Mouse (Mus musculus): ENCODE results near the gene Gemin7. TPM values are rescaled to one million over a fixed set of nuclear protein-coding genes. Genes with fewer than 3 reads are reported as not detected.
"Not testable (repeated sequence)": the region's sequence is repeated elsewhere in the genome, so short reads cannot be mapped to it uniquely, and the experiment has no call there.

Gene Gemin7
- polyA plus RNA-seq (2015; fragmentation: Nextera tagmentation; extraction: Ambion mirVana) = 111 and 131 TPM in 2 replicates

GRCm38 (mm10) chr7:19577141-19577852, at the start of gene Gemin7, which contains the start of gene Zfp296:
Gene Gemin7, minus strand, starts transcription at chr7:19577595.
Gene Zfp296, plus strand, starts transcription at chr7:19577287.
- Histone ChIP-seq H3K4me2 (peak within 1 kb of the TSS; percentile 74), H3K9me3 (replicated peaks) (no peaks in the 10 kb centered on the region), H3K27ac (no peak within 1 kb of the TSS), H3K9ac (peak within 1 kb of the TSS; percentile 25), H3K36me3 (peaks cover 19% of the 10 kb centered on the region), H3K27me3 (peaks cover 32% of the 10 kb centered on the region), H3K4me1 (replicated peaks) (peaks cover 27% of the 10 kb centered on the region), H3K4me3 (peak within 1 kb of the TSS; percentile 44)
- WGBS = under 1% methylated on average over 56 of the region's 56 CpGs
- ATAC-seq (replicated peaks; ENCODE audit: insufficient number of reproducible peaks, insufficient read depth, low FRiP score, low read depth) = no peak

- Histone ChIP-seq H3K4me3 (no peak overlapping the region), H3K9ac (no peak overlapping the region), H3K4me1 (replicated peaks) (peaks cover 14% of the 10 kb centered on the region), H3K36me3 (no peaks in the 10 kb centered on the region), H3K4me2 (no peak overlapping the region), H3K9me3 (replicated peaks) (no peaks in the 10 kb centered on the region), H3K27me3 (peaks cover 8% of the 10 kb centered on the region; the same call in 1 of the 2 replicates), H3K27ac (no peak overlapping the region)
- ATAC-seq (replicated peaks; ENCODE audit: insufficient number of reproducible peaks, insufficient read depth, low FRiP score, low read depth) = no peak
- 58% methylated on average over 2 of the region's 2 CpGs for WGBS
These were observed 46.0 kb upstream of the Gemin7 start for GRCm38 (mm10) chr7:19623433-19623832.

GRCm38 (mm10) chr7:19622241-19622640, 44.8 kb upstream of the Gemin7 start:
- ATAC-seq (replicated peaks; ENCODE audit: insufficient number of reproducible peaks, insufficient read depth, low FRiP score, low read depth) = no peak
- Histone ChIP-seq H3K27ac (no peak overlapping the region), H3K9ac (no peak overlapping the region)

GRCm38 (mm10) chr7:19620811-19621210, 43.4 kb upstream of the Gemin7 start:
- H3K27me3 ChIP-seq = peaks cover 8% of the 10 kb centered on the region; the same call in 1 of the 2 replicates
- no peak overlapping the region for H3K4me2 ChIP-seq
- 91% methylated on average over 7 of the region's 7 CpGs for WGBS
- H3K9ac ChIP-seq = no peak overlapping the region
- H3K27ac ChIP-seq = no peak overlapping the region
- H3K4me3 ChIP-seq = no peak overlapping the region
- no peak for ATAC-seq (replicated peaks; ENCODE audit: insufficient number of reproducible peaks, insufficient read depth, low FRiP score, low read depth)
- H3K36me3 ChIP-seq = no peaks in the 10 kb centered on the region
- H3K4me1 ChIP-seq (replicated peaks) = peaks cover 6% of the 10 kb centered on the region
- H3K9me3 ChIP-seq (replicated peaks) = no peaks in the 10 kb centered on the region

More at GRCm38 (mm10) chr7:19622241-19622640, 44.8 kb upstream of the Gemin7 start:
- peaks cover 6% of the 10 kb centered on the region for H3K4me1 ChIP-seq (replicated peaks)
- H3K9me3 ChIP-seq (replicated peaks) = no peaks in the 10 kb centered on the region
- H3K4me2 ChIP-seq = no peak overlapping the region
- 35% methylated on average over 6 of the region's 6 CpGs for WGBS
- no peak overlapping the region for H3K4me3 ChIP-seq
- H3K36me3 ChIP-seq = no peaks in the 10 kb centered on the region
- peaks cover 8% of the 10 kb centered on the region; the same call in 1 of the 2 replicates for H3K27me3 ChIP-seq

GRCm38 (mm10) chr7:19619004-19619801, 41.8 kb upstream of the Gemin7 start:
- Histone ChIP-seq H3K27me3 (peaks cover 8% of the 10 kb centered on the region; the same call in 1 of the 2 replicates), H3K9ac (peak overlapping the region; percentile 44), H3K4me3 (peak overlapping the region; percentile 38), H3K4me1 (replicated peaks) (peaks cover 6% of the 10 kb centered on the region), H3K9me3 (replicated peaks) (no peaks in the 10 kb centered on the region), H3K36me3 (no peaks in the 10 kb centered on the region), H3K4me2 (peak overlapping the region; percentile 68), H3K27ac (no peak overlapping the region)
- 10% methylated on average over 35 of the region's 35 CpGs for WGBS
- peak; percentile 68 for ATAC-seq (replicated peaks; ENCODE audit: insufficient number of reproducible peaks, insufficient read depth, low FRiP score, low read depth)

GRCm38 (mm10) chr7:19615036-19615577, 37.7 kb upstream of the Gemin7 start:
- Histone ChIP-seq H3K27ac (no peak overlapping the region), H3K4me1 (replicated peaks) (peaks cover 6% of the 10 kb centered on the region), H3K4me3 (no peak overlapping the region), H3K36me3 (no peaks in the 10 kb centered on the region), H3K4me2 (no peak overlapping the region), H3K9ac (no peak overlapping the region), H3K9me3 (replicated peaks) (no peaks in the 10 kb centered on the region), H3K27me3 (peaks cover 5% of the 10 kb centered on the region; the same call in 1 of the 2 replicates)
- no peak for ATAC-seq (replicated peaks; ENCODE audit: insufficient number of reproducible peaks, insufficient read depth, low FRiP score, low read depth)
- 88% methylated on average over 12 of the region's 12 CpGs for WGBS

GRCm38 (mm10) chr7:19610969-19611368, 33.6 kb upstream of the Gemin7 start:
- no peak overlapping the region for H3K4me3 ChIP-seq
- H3K4me2 ChIP-seq = no peak overlapping the region
- H3K27me3 ChIP-seq = no peaks in the 10 kb centered on the region
- H3K27ac ChIP-seq = no peak overlapping the region
- ATAC-seq (replicated peaks; ENCODE audit: insufficient number of reproducible peaks, insufficient read depth, low FRiP score, low read depth) = no peak
- no peaks in the 10 kb centered on the region for H3K9me3 ChIP-seq (replicated peaks)
- no peak overlapping the region for H3K9ac ChIP-seq
- H3K4me1 ChIP-seq (replicated peaks) = no peaks in the 10 kb centered on the region
- 80% methylated on average over 5 of the region's 5 CpGs for WGBS
- no peaks in the 10 kb centered on the region for H3K36me3 ChIP-seq

GRCm38 (mm10) chr7:19609641-19610332, 32.4 kb upstream of the Gemin7 start:
- Histone ChIP-seq H3K9ac (no peak overlapping the region), H3K27me3 (no peaks in the 10 kb centered on the region), H3K4me3 (no peak overlapping the region), H3K27ac (no peak overlapping the region), H3K4me2 (no peak overlapping the region), H3K4me1 (replicated peaks) (no peaks in the 10 kb centered on the region), H3K9me3 (replicated peaks) (no peaks in the 10 kb centered on the region), H3K36me3 (no peaks in the 10 kb centered on the region)
- WGBS = 87% methylated on average over 12 of the region's 12 CpGs
- ATAC-seq (replicated peaks; ENCODE audit: insufficient number of reproducible peaks, insufficient read depth, low FRiP score, low read depth) = no peak

GRCm38 (mm10) chr7:19607291-19607690, 29.9 kb upstream of the Gemin7 start:
- H3K27ac ChIP-seq = no peak overlapping the region
- 79% methylated on average over 5 of the region's 5 CpGs for WGBS
- no peak for ATAC-seq (replicated peaks; ENCODE audit: insufficient number of reproducible peaks, insufficient read depth, low FRiP score, low read depth)

GRCm38 (mm10) chr7:19604606-19605214, 27.3 kb upstream of the Gemin7 start:
- H3K27ac ChIP-seq; H3K9me3 ChIP-seq (replicated peaks); H3K9ac ChIP-seq; H3K27me3 ChIP-seq; ATAC-seq (replicated peaks; ENCODE audit: insufficient number of reproducible peaks, insufficient read depth, low FRiP score, low read depth): not testable (repeated sequence)
- peaks cover 13% of the 10 kb centered on the region; the same call in 1 of the 2 replicates for H3K36me3 ChIP-seq
- peak overlapping the region; percentile 94 for H3K4me3 ChIP-seq
- 56% methylated on average over 10 of the region's 10 CpGs for WGBS
- peaks cover 32% of the 10 kb centered on the region for H3K4me1 ChIP-seq (replicated peaks)
- H3K4me2 ChIP-seq = peak overlapping the region; percentile 83

More at GRCm38 (mm10) chr7:19607291-19607690, 29.9 kb upstream of the Gemin7 start:
- Histone ChIP-seq H3K9ac (no peak overlapping the region), H3K9me3 (replicated peaks) (no peaks in the 10 kb centered on the region), H3K27me3 (no peaks in the 10 kb centered on the region), H3K4me3 (no peak overlapping the region), H3K4me1 (replicated peaks) (peaks cover 16% of the 10 kb centered on the region), H3K36me3 (no peaks in the 10 kb centered on the region), H3K4me2 (no peak overlapping the region)
